Mouse (Mus musculus) brain, embryonic 14.5 days (tissue): ENCODE data around the gene Nradd. TPM values are rescaled to one million over a fixed set of nuclear protein-coding genes. Genes with fewer than 3 reads are reported as not detected.
A peak's percentile ranks its signal among the peaks of the same experiment; 100 is the strongest.

Source experiments
- DNase-seq: peaks from one replicate; pipeline ENCODE4 v3.0.0-alpha.2; 2011; ENCODE audit warnings: low read depth
- CTCF ChIP-seq: fragments of 200-500 bp; IDR thresholded peaks from 2 replicates; pipeline ENCODE4 v1.5.1; 2012; ENCODE audit warnings: inconsistent platforms, mild to moderate bottlenecking, moderate library complexity, borderline replicate concordance; ENCODE audit not compliant: insufficient read depth, insufficient read length; ENCODE audit errors: extremely low read depth
- POLR2A ChIP-seq: fragments of 200-500 bp; IDR thresholded peaks from 2 replicates; pipeline ENCODE4 v1.6.1; 2012; ENCODE audit warnings: mild to moderate bottlenecking, inconsistent platforms, borderline replicate concordance; ENCODE audit not compliant: poor library complexity, insufficient read depth, insufficient read length, severe bottlenecking; ENCODE audit errors: extremely low read depth
- polyA plus RNA-seq: library from polyadenylated mRNA; depleted of rRNA; stranded (reverse); fragments of >200 nt; gene quantifications from 2 replicates; pipeline ENCODE4 v1.2.3, GENCODE M21; 2012; rRNA removed

Gene Nradd
- polyA plus RNA-seq = 25.1 and 33.9 TPM in 2 replicates

- TF ChIP-seq CTCF = no peak
- peak; percentile 48; the same call in 1 of the 2 replicates for TF ChIP-seq POLR2A
- DNase-seq = peak; percentile 96
Measured at GRCm38 (mm10) chr9:110624361-110625166, at the start of gene Nradd. TSS of gene Nradd (minus strand) at chr9:110624452.

- no peak for TF ChIP-seq POLR2A
- no peak for TF ChIP-seq CTCF
- DNase-seq = no peak
Measured at GRCm38 (mm10) chr9:110673107-110673752, 49.0 kb upstream of the Nradd start.

- TF ChIP-seq POLR2A (no peak), CTCF (peak; percentile 70)
- DNase-seq = no peak
Measured at GRCm38 (mm10) chr9:110672462-110673106, 48.3 kb upstream of the Nradd start.

GRCm38 (mm10) chr9:110669785-110670184 lies 45.5 kb upstream of the Nradd start:
- no peak for DNase-seq
- TF ChIP-seq CTCF (no peak), POLR2A (no peak)

- TF ChIP-seq CTCF (no peak), POLR2A (no peak)
Measured at GRCm38 (mm10) chr9:110668601-110669293, 44.5 kb upstream of the Nradd start.

GRCm38 (mm10) chr9:110667219-110667836 lies 43.1 kb upstream of the Nradd start:
- DNase-seq = no peak
- no peak for TF ChIP-seq CTCF
- no peak for TF ChIP-seq POLR2A

More at GRCm38 (mm10) chr9:110668601-110669293, 44.5 kb upstream of the Nradd start:
- no peak for DNase-seq

GRCm38 (mm10) chr9:110666374-110666773 lies 42.1 kb upstream of the Nradd start:
- no peak for DNase-seq
- no peak for TF ChIP-seq POLR2A

- no peak for DNase-seq
- TF ChIP-seq POLR2A (no peak), CTCF (no peak)
Measured at GRCm38 (mm10) chr9:110665912-110666311, 41.7 kb upstream of the Nradd start.

- TF ChIP-seq CTCF (no peak), POLR2A (no peak)
- no peak for DNase-seq
Measured at GRCm38 (mm10) chr9:110662844-110663243, 38.6 kb upstream of the Nradd start.

GRCm38 (mm10) chr9:110660856-110661612 lies 36.8 kb upstream of the Nradd start:
- DNase-seq = peak; percentile 17
- no peak for TF ChIP-seq POLR2A
- no peak for TF ChIP-seq CTCF
